Mouse (Mus musculus) neural tube, embryonic 13.5 days (tissue): ENCODE results near the gene Moap1. TPM values are rescaled to one million over a fixed set of nuclear protein-coding genes. Genes with fewer than 3 reads are reported as not detected.

ENCODE experiments used
- ATAC-seq: fragments of 200-750 bp; cut with Nextera tagmentation; 2 replicates; pipeline ENCODE4 v1.8.0; 2017; ENCODE audit warnings: low read depth, mild to moderate bottlenecking, moderate TSS enrichment, moderate library complexity
- H3K27ac ChIP-seq: fragments of 300-500 bp; sonication (generic); replicated peaks from 2 replicates; pipeline ENCODE4 v1.5.1; 2015; ENCODE audit warnings: moderate library complexity, mild to moderate bottlenecking, inconsistent platforms
- H3K27me3 ChIP-seq: fragments of 300-500 bp; sonication (generic); 2 replicates; pipeline ENCODE4 v1.6.1; 2015; ENCODE audit warnings: mild to moderate bottlenecking, inconsistent platforms
- H3K36me3 ChIP-seq: fragments of 300-500 bp; sonication (generic); 2 replicates; pipeline ENCODE4 v1.6.1; 2015; ENCODE audit warnings: mild to moderate bottlenecking, inconsistent platforms
- H3K4me1 ChIP-seq: fragments of 300-500 bp; sonication (generic); replicated peaks from 2 replicates; pipeline ENCODE4 v1.6.1; 2015; ENCODE audit warnings: inconsistent platforms
- H3K4me2 ChIP-seq: fragments of 300-500 bp; sonication (generic); 2 replicates; pipeline ENCODE4 v1.6.1; 2015; ENCODE audit warnings: inconsistent platforms, mild to moderate bottlenecking, moderate library complexity
- H3K4me3 ChIP-seq: fragments of 300-500 bp; sonication (generic); 2 replicates; pipeline ENCODE4 v1.5.1; 2015; ENCODE audit warnings: mild to moderate bottlenecking, inconsistent platforms
- H3K9ac ChIP-seq: fragments of 300-500 bp; sonication (generic); 2 replicates; pipeline ENCODE4 v1.6.1; 2015; ENCODE audit warnings: moderate library complexity, mild to moderate bottlenecking, inconsistent platforms
- H3K9me3 ChIP-seq: fragments of 300-500 bp; sonication (generic); 2 replicates; pipeline ENCODE4 v1.6.1; 2016; ENCODE audit warnings: inconsistent platforms
- WGBS: fragments of 180-500 bp; shearing (Covaris S2); methylation state at CpG from one replicate; pipeline ENCODE4 v1.1.7; 2015; 5-methylcytosine and 5-hydroxymethylcytosine counted together
- polyA plus RNA-seq: library from polyadenylated mRNA; unstranded; fragments of >200 nt; fragmentation: Nextera tagmentation; extraction: Ambion mirVana; gene quantifications from 2 replicates; pipeline ENCODE4 v1.2.1, GENCODE M21; 2015

The Moap1 gene
- polyA plus RNA-seq, 1 experiment from 2014 or later, result 58.6 TPM

DNA sequence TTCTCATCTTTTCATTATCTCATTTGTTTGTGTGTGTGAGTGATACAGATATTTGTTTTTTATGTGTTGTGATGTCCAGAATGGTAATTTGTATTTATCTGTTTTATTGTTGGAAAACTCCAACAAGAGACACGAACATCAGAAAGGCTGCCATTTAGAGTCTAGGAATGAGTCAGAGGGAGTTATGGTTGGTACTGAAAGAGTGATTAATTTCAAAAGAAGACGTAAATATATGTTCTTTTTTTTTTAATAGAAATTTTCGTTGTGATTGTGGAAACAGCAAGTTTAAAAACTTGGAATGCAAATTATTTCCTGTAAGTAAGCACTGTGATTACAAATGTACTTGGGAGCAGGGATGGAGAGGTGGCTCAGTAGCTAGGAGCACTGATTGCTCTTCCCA, 18.2 kb upstream of the Moap1 start:
- Histone ChIP-seq H3K4me2 (no peak overlapping the region), H3K27ac (no peak overlapping the region), H3K9me3 (no peaks in the 10 kb centered on the region), H3K4me1 (peaks cover 23% of the 10 kb centered on the region), H3K27me3 (no peaks in the 10 kb centered on the region), H3K9ac (no peak overlapping the region), H3K4me3 (no peak overlapping the region), H3K36me3 (peaks cover 35% of the 10 kb centered on the region)
- 91% methylated on average over 3 of the region's 3 CpGs for WGBS
- ATAC-seq, result no peak

DNA sequence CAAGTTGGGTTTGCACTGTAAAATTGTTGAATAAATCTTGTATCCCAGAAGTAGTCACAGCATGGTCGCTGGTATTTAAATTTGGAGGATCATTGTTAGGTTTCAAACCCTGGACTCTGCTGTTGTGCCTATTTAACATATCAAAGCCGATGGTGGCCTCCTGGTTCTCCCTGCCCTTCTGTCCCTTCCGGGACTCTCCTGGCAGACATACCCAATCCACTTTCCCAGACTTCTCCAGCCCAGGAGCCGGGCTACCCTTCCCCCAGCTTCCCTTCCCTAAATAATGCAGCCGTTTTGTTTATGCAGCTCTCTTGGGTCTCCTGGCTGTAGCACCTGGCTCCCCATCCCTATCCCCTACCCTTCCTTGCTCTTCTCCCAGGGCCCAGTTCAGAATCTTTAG, 15.5 kb upstream of the Moap1 start:
- under 1% methylated on average over 5 of the region's 5 CpGs for WGBS
- Histone ChIP-seq H3K4me2 (peak overlapping the region; percentile 87), H3K36me3 (peaks cover 13% of the 10 kb centered on the region), H3K9ac (peak overlapping the region; percentile 82), H3K9me3 (no peaks in the 10 kb centered on the region), H3K27ac (no peak overlapping the region), H3K4me1 (peaks cover 36% of the 10 kb centered on the region), H3K27me3 (no peaks in the 10 kb centered on the region), H3K4me3 (peak overlapping the region; percentile 73)
- no peak for ATAC-seq

GRCm38 (mm10) chr12:102758403-102758756, 14.9 kb upstream of the Moap1 start, which contains the start of gene Gm20604:
TSS of gene Gm20604 (minus strand) at chr12:102758672.
- WGBS, result 0% methylated on average over 10 of the region's 10 CpGs
- Histone ChIP-seq H3K27me3 (no peaks in the 10 kb centered on the region), H3K4me1 (peaks cover 36% of the 10 kb centered on the region), H3K4me3 (peak within 1 kb of the TSS; percentile 73), H3K9me3 (no peaks in the 10 kb centered on the region), H3K36me3 (peaks cover 9% of the 10 kb centered on the region), H3K27ac (peak within 1 kb of the TSS; percentile 91), H3K4me2 (peak within 1 kb of the TSS; percentile 87), H3K9ac (peak within 1 kb of the TSS; percentile 82)
- no peak; the same call in 1 of the 2 replicates for ATAC-seq

GRCm38 (mm10) chr12:102757689-102758402, 14.4 kb upstream of the Moap1 start, which contains the start of the genes Gm28051, Gon7 and Ubr7:
TSS of gene Gm28051 (minus strand) at chr12:102757765.
TSS of gene Gon7 (minus strand) at chr12:102757803.
TSS of gene Ubr7 (plus strand) at chr12:102757967.
- Histone ChIP-seq H3K9ac (peak within 1 kb of the TSS; percentile 82), H3K4me2 (peak within 1 kb of the TSS; percentile 87), H3K27me3 (no peaks in the 10 kb centered on the region), H3K27ac (peak within 1 kb of the TSS; percentile 91), H3K36me3 (peaks cover 8% of the 10 kb centered on the region), H3K9me3 (no peaks in the 10 kb centered on the region), H3K4me1 (peaks cover 36% of the 10 kb centered on the region), H3K4me3 (peak within 1 kb of the TSS; percentile 73)
- WGBS, result under 1% methylated on average over 70 of the region's 73 CpGs
- ATAC-seq, result peak; percentile 97

DNA sequence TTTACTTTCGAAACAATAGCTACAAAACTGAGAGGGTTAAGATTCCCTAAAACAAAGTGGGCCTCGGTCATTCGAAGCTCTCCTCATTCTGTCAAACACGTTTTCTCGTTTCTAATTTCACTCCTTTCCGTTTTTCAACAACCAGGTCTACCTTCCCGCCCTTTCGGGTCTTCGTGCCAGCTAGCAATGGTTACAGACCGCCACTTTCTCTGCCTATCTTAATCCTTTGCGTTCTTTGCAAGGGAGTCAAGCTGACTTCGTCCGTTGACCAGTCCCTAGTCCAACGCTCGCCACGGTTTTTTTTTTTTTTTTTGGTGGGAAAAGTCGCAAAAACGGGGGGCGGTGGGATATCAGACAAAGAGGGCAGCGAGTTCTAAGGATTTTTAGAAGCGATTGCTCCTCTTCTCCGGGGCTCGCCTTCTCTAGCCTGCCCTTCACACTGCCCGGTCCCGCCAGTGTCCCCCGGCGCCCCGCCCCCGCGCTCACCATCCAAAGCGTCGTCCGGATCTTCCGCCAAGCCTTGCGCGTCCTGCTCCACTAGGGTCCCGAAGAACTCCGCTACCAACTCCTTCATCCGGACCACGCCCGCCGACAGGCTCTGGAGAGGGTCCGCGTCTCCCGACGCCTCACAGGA, 13.7 kb upstream of the Moap1 start:
- Histone ChIP-seq H3K4me3 (peak overlapping the region; percentile 73), H3K27me3 (no peaks in the 10 kb centered on the region), H3K4me2 (peak overlapping the region; percentile 81), H3K9ac (peak overlapping the region; percentile 82), H3K36me3 (peaks cover under 1% of the 10 kb centered on the region), H3K4me1 (peaks cover 36% of the 10 kb centered on the region), H3K27ac (peak overlapping the region; percentile 91), H3K9me3 (no peaks in the 10 kb centered on the region)
- peak; percentile 80; the same call in 1 of the 2 replicates for ATAC-seq
- 2% methylated on average over 46 of the region's 46 CpGs for WGBS

DNA sequence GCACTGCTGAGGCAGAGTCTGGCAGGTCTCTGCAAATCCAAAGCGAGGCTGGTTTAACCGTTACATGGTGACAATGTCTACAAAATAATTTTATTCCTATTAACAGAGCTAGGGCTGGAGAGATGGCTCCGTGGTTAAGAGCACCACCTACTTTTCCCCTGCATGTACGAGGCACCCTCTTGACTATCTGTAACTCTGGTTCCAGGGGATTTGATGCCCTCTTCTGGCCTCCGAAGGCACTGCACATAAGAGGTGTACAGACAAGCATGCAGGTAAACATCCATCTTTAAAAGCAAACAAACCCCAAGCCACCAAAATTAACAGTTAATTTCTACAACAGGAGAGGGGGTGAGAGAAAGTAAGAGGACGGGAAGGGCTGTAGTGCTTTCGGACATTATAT, 12.8 kb upstream of the Moap1 start:
- Histone ChIP-seq H3K4me1 (peaks cover 36% of the 10 kb centered on the region), H3K27me3 (no peaks in the 10 kb centered on the region), H3K36me3 (no peaks in the 10 kb centered on the region), H3K9ac (no peak overlapping the region; the same call in 1 of the 2 replicates), H3K4me3 (peak overlapping the region; percentile 73), H3K9me3 (no peaks in the 10 kb centered on the region), H3K4me2 (peak overlapping the region; percentile 81), H3K27ac (no peak overlapping the region)
- 86% methylated on average over 7 of the region's 7 CpGs for WGBS
- ATAC-seq, result no peak

DNA sequence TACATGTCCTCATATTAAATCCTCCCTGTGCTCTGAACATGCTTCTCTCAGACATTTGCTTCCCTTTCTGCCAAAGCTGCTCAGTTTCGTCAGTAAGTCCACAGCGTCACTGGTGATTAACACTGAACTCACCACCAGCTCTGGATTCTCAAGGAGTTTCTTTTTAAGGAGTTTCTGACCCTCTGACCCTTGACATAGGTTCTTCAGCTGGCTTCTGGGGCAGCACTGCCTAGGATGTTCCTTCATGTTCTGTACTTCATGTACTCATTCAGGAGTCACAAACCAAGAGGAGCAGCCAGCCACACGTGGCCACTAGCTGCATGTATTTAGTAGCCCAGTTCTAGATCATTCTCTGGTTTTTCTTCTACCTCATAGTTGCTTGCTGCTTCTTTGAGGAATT, 4.8 kb upstream of the Moap1 start:
- no peak for ATAC-seq
- no peak overlapping the region for H3K27ac ChIP-seq
- no peak overlapping the region for H3K9ac ChIP-seq
- H3K36me3 ChIP-seq, result peaks cover 25% of the 10 kb centered on the region
- peaks cover 11% of the 10 kb centered on the region for H3K4me1 ChIP-seq
- no peaks in the 10 kb centered on the region for H3K9me3 ChIP-seq
- H3K4me2 ChIP-seq, result no peak overlapping the region
- WGBS, result 92% methylated on average over 3 of the region's 3 CpGs
- no peak overlapping the region for H3K4me3 ChIP-seq
- H3K27me3 ChIP-seq, result no peaks in the 10 kb centered on the region

DNA sequence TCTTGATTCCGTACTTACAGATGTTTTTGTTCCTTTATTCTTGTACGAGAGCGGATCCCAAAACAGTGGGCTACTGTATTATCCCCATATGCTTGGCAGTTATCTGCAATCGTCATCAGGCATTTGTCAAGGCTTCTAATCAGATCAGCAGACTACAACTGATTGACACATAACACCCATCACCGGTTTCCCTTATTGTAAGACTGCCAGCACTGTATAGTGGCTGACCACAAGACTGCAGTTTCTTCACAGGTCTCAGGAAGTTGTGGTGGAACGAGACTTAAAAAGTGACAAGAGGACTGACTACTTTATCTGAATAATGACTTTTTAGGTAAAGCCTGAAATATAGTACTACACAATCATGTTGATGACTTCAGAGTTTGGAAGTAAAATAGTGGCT, 1.4 kb upstream of the Moap1 start:
- 72% methylated on average over 6 of the region's 6 CpGs for WGBS
- Histone ChIP-seq H3K9me3 (no peaks in the 10 kb centered on the region), H3K4me2 (peak overlapping the region; percentile 88), H3K4me3 (no peak overlapping the region), H3K27me3 (no peaks in the 10 kb centered on the region), H3K27ac (no peak overlapping the region), H3K36me3 (peaks cover 25% of the 10 kb centered on the region), H3K9ac (peak overlapping the region; percentile 92; the same call in 1 of the 2 replicates), H3K4me1 (peaks cover 27% of the 10 kb centered on the region)
- no peak for ATAC-seq

DNA sequence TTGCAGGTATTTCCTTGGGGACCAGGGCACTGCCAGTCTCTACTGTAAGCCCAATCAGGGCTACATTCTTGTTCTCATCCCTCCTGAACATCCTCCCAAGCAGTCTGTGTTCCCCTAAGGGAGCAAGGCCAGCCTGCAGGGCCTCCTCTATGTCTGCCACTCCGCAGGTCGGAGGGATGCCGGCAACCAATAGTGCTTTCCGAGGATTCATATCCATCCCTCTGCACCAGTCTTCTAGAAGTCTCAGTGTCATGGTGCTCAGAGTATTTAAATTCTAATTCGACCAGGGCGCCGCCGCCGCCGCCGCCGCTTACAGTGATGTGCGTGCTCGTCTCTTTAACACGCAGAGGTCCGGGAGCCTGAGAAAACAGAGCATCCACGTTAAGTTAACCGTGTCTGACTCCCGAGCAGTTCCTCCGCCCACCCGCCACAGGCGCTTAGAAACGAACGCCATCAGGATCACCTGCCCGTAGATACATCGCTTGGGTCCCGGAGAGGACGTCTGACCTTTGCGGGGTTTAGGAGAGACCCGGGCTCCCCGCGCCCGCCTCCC, 349 bp downstream of the Moap1 start:
- H3K27ac ChIP-seq, result peak overlapping the region; percentile 94
- under 1% methylated on average over 33 of the region's 33 CpGs for WGBS

GRCm38 (mm10) chr12:102742056-102742455, 1.4 kb downstream of the Moap1 start:
- no peak for ATAC-seq
- H3K4me2 ChIP-seq, result peak overlapping the region; percentile 88; the same call in 1 of the 2 replicates
- no peaks in the 10 kb centered on the region for H3K9me3 ChIP-seq
- H3K27me3 ChIP-seq, result no peaks in the 10 kb centered on the region
- peak overlapping the region; percentile 92 for H3K9ac ChIP-seq
- H3K4me3 ChIP-seq, result peak overlapping the region; percentile 83; the same call in 1 of the 2 replicates
- peaks cover 27% of the 10 kb centered on the region for H3K4me1 ChIP-seq
- WGBS, result 87% methylated on average over 7 of the region's 7 CpGs
- H3K36me3 ChIP-seq, result 0 out of 2 replicates have a peak, but pooled peaks cover 6% of the 10 kb centered on the region
- no peak overlapping the region for H3K27ac ChIP-seq

More for the DNA sequence above, 349 bp downstream of the Moap1 start:
- H3K9me3 ChIP-seq, result no peaks in the 10 kb centered on the region
- peak overlapping the region; percentile 92 for H3K9ac ChIP-seq
- H3K27me3 ChIP-seq, result no peaks in the 10 kb centered on the region
- ATAC-seq, result peak; percentile 75
- H3K4me2 ChIP-seq, result peak overlapping the region; percentile 88
- peak overlapping the region; percentile 83 for H3K4me3 ChIP-seq
- H3K36me3 ChIP-seq, result peaks cover 12% of the 10 kb centered on the region; the same call in 1 of the 2 replicates
- H3K4me1 ChIP-seq, result peaks cover 27% of the 10 kb centered on the region

DNA sequence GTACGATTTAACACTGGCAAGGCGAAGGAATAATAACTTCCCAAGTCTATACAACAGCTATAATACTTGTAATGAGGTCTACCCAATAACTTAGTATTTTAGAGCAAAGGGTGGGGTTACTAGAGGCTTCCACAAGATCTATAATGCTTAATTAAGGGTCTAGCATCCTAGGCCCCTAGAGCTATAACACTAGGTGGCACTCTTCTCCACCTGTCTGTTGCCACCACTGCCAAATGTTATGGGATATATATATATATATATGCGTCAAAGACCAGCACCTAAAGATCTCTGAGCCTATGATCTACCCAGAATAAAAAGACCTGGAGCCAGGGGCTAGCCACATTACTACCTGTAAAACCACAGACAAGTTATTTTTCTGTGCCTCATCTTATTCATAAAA, 3.2 kb downstream of the Moap1 start:
- WGBS, result 68% methylated on average over 3 of the region's 3 CpGs
- no peak for ATAC-seq
- no peak overlapping the region for H3K4me2 ChIP-seq

GRCm38 (mm10) chr12:102739096-102739495, 4.4 kb downstream of the Moap1 start:
- Histone ChIP-seq H3K4me1 (peaks cover 17% of the 10 kb centered on the region), H3K9me3 (no peaks in the 10 kb centered on the region)

More for the DNA sequence above, 3.2 kb downstream of the Moap1 start:
- Histone ChIP-seq H3K9me3 (no peaks in the 10 kb centered on the region), H3K27me3 (no peaks in the 10 kb centered on the region), H3K36me3 (no peaks in the 10 kb centered on the region), H3K9ac (no peak overlapping the region), H3K27ac (no peak overlapping the region), H3K4me1 (peaks cover 27% of the 10 kb centered on the region), H3K4me3 (no peak overlapping the region)

More at GRCm38 (mm10) chr12:102739096-102739495, 4.4 kb downstream of the Moap1 start:
- ATAC-seq, result no peak
- Histone ChIP-seq H3K27ac (no peak overlapping the region), H3K36me3 (no peaks in the 10 kb centered on the region), H3K4me3 (no peak overlapping the region), H3K27me3 (no peaks in the 10 kb centered on the region), H3K4me2 (no peak overlapping the region), H3K9ac (no peak overlapping the region)
- 83% methylated on average over 5 of the region's 5 CpGs for WGBS
